Mouse (Mus musculus): Measurements from ENCODE around the gene Ugt1a9. TPM values are rescaled to one million over a fixed set of nuclear protein-coding genes. Genes with fewer than 3 reads are reported as not detected.
"Not testable (repeated sequence)": the region's sequence is repeated elsewhere in the genome, so short reads cannot be mapped to it uniquely, and the experiment has no call there.

Gene Ugt1a9
- under 1 TPM in 1 of 4 experiments, not detected in 3; 0.17 TPM for total RNA-seq (2022)

DNA sequence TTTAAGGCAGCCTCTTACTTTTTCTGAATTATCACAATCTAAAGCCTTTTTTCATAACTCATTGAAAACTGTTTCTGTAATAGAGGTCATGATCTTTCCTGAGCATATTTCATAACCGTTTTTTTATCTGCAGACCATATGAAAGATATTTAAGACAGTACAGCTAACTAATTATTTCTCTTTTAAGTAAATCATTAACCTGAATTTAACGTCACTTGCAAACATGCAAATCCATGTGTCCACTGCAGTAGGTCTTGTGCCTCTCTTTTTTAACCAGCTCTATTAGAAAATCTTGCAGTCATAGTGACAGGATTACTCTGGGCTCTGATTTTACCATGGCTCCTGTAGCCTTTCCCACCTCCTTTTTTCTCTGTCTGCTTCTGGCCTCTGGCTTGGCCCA, at the start of gene Ugt1a9:
Gene Ugt1a9, plus strand, starts transcription at position 306 of the 400 bp plus-strand sequence.
- no peak for DNase-seq

DNA sequence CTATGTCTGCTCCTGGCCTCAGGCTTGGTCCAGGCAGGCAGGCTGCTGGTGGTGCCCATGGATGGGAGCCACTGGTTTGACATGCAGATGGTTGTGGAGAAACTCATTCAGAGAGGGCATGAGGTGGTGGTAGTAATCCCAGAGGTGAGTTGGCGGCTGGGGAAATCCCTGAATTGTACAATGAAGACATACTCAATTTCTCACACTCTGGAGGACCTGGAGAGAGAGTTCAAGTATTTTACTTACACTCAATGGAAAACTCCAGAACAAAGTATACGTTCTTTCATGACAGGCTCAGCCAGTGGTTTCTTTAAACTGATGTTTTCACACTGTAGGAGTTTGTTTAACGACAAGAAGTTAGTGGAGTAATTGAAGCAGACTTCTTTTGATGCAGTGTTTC, 45.4 kb upstream of the Ugt1a9 start:
- DNase-seq, result not testable (repeated sequence)

DNA sequence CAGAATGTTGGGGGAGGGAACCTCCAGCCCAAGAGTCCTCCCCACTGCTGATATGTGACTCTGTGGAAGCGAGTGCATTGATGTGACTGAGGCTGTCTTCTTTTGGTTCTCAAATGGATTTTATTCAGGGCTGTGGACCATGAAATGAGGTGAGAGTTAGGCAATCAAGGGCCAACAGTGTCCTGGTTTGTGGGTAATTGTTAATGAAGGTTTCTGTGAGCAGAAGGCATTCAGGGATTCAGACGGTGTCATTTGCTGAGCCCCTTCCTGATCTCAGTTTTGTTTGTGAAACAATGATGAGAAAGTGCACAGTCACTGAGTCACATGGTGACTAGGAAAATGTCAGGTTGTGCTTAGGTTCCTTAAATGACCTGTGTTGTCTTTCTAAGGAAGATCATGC, 27.6 kb upstream of the Ugt1a9 start:
- DNase-seq, result not testable (repeated sequence)

DNA sequence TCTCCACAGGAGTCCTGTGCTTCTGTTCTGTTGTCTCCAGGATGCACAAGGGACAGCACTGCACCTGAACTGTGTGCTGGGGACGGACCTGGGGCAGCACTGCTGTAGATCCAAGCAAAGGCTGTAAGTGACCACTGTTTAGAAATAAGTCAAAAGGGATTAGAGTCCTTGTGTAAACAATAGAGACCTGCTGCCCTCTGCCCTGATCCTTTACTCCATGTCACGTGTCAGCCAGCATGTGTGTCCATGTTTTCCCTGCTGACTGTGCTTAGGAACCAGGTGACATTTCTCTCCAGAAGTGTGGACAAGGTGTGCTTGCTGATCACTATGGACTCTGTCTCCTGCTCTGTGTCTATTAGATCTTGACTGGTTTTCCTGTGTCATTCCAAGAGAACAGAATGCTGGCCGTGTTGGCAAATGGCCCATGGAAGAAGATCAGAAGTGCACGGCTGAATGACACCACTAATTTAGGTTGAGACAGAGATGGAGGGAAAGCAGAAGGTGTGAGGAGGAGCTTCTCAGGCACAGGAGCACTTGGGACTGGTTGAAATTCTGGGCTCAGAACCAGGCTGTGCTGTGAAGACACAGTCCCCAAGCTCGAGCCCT, 25.7 kb upstream of the Ugt1a9 start:
- DNase-seq, result not testable (repeated sequence)

DNA sequence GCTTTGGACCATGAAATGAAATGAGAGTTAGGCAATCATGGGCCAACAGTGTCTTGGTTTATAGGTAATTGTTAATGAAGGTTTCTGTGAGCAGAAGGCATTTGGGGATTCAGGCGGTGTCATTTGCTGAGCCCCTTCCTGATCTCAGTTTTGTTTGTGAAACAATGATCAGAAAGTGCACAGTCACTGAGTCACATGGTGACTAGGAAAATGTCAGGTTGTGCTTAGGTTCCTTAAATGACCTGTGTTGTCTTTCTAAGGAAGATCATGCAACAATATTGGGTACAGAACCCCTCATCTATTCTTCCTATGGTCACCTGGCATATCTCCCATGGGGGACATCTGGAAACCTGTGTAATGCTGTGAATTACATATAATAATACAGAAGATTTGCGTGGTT, 23.2 kb upstream of the Ugt1a9 start:
- DNase-seq, result not testable (repeated sequence)

DNA sequence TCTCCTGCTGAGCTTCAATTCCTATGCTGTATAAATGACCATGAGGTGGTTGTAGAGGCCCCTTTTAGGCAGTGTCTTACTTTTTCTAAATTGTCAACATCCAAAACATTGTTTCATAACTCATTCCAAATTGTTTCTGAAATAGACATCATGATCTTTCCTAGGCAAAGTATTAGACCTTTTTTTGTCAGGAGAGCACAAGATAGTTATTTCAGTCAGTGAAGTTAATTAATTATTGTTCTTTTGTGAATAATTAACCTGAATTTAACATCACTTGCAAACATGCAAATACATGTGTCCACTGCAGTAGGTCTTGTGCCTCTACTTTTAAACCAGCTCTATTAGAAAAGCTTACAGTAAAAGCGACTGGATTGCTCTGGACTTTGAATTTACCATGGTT, 15.5 kb upstream of the Ugt1a9 start, which contains the start of gene Ugt1a10:
Gene Ugt1a10, plus strand, starts transcription at position 301 of the 400 bp plus-strand sequence.
- no peak for DNase-seq

DNA sequence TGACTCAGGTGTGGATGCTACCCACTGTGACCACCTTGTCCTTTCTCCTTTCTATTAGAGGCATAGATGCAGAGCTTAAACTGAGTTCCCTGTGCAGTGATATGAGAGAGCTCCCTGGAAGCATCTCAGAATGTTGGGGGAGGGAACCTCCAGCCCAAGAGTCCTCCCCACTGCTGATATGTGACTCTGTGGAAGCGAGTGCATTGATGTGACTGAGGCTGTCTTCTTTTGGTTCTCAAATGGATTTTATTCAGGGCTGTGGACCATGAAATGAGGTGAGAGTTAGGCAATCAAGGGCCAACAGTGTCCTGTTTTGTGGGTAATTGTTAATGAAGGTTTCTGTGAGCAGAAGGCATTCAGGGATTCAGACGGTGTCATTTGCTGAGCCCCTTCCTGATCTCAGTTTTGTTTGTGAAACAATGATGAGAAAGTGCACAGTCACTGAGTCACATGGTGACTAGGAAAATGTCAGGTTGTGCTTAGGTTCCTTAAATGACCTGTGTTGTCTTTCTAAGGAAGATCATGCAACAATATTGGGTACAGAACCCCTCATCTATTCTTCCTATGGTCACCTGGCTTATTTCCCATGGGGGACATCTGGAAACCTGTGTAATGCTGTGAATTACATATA, 4.0 kb upstream of the Ugt1a9 start:
- not testable (repeated sequence) for DNase-seq

DNA sequence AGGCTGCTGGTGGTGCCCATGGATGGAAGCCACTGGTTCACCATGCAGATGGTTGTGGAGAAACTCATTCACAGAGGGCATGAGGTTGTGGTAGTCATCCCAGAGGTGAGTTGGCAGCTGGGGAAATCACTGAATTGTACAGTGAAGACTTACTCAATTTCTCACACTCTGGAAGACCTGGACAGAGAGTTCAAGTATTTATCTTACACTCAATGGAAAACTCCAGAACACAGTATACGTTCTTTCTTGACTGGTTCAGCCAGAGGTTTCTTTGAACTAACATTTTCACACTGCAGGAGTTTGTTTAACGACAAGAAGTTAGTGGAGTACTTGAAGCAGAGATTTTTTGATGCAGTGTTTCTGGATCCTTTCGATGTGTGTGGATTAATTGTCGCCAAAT, 302 bp downstream of the Ugt1a9 start:
- DNase-seq, result no peak

DNA sequence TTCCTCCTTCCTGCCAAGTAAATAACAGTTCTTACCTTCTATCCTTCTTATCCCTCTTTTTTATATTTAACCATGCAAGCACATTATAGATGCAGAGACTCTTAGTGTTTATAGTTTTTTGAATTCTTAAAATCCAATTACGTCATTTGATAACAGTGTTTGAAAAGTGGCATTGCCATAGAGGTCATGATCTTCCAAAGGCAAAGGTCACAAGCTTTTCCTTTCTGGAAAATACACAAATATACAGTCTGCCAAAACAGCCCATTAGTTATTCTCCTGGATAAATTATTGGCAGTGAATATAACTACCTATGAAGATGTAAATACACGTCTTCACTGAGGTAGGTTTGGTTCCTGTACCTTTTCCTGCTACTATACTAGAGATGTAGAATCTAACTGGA, 3.9 kb downstream of the Ugt1a9 start:
- no peak for DNase-seq

DNA sequence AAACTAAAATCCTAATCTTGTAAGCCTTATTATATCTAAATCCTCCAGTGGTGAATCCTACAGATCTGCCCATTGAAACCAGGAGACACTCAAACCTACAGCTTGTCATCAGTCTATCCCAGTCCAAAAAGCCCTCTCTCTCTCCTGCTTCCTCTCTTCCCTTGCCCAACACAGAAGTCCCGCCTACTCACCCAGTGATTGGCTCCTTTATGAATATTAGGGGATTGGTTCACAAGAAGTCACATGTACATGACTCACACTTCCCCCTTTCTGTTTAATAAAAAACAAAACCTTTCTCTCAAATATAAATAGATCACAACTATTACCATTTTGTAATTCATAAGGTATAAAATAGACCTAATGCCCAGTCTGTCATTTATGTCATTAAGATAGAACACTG, 6.5 kb downstream of the Ugt1a9 start:
- DNase-seq, result no peak

DNA sequence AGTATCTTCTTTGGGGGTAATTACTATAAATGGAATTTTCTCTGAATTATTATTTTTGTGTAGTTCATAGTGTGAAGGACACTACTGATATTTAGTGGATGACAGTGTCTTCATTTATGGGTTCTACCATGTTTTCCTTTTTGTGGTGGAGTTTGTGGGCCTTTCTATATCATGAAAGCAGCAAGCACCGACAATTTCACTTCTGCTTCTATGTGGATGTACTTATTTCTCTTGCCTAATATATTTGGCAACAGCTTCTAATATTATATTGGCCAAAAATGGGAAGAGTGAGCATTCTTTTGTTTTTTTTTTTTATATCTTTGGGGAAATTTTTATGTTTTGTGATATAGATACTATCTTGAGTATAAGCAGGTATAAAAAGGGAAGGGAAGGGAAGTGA, 11.1 kb downstream of the Ugt1a9 start:
- no peak for DNase-seq

DNA sequence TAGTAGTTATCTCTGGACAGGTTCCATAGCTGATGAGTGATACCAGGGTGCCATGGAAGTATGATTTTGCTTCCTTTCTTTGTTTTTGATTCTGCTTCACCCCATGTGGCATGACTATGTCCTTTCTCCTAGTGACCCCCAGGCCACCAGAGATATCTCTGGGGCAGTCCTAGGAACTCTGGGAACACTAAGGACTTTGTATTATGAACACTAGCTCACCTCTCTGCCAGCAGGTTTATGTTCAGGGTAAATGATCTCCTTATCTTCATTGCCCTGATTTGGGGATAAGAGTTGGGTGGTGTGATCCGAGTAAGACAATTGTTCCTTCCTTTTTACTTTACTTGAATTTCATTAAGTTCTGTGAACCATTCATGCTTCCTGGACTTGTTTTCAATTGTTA, 15.5 kb downstream of the Ugt1a9 start:
- DNase-seq, result no peak

DNA sequence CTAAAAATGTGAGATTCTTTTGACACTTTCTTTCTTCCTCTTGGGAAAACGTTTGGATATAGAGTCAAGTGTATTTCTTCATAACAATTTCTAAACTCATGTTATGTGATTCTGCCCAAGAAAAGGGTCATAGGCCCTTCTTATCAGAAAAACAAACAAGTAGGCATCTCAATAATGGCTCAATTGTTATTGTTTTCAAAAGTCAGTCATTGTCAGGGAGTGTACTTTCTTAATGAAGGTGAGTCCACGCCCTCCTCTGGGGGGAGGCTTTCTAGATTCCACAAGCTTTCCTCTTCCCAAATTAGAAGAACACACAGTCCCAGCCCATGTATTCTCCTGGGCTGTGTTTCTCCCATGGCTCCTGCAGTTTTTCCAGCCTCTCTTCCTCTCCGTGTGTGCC, 16.9 kb downstream of the Ugt1a9 start, which contains the start of gene Ugt1a8:
Gene Ugt1a8, plus strand, starts transcription at position 301 of the 400 bp plus-strand sequence.
- no peak for DNase-seq

DNA sequence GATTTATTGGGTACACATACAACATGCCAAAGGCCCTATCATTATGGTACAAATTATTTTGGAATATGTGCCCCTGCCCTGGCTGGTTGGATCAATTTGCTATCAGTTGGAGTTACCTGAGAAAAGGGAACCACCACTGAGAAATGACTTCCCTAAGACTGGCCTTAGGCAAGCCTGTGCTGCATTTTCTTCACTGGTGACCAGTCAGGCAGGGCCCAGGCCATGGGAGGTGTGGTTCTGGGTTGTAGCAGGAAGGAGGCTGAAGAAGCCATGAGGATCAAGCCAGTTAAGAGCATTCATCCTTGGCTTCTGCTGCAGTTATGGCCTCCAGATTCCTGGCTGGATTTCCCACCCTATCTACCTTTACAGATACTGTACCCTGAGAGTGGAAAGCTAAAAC, 21.7 kb downstream of the Ugt1a9 start:
- no peak for DNase-seq

DNA sequence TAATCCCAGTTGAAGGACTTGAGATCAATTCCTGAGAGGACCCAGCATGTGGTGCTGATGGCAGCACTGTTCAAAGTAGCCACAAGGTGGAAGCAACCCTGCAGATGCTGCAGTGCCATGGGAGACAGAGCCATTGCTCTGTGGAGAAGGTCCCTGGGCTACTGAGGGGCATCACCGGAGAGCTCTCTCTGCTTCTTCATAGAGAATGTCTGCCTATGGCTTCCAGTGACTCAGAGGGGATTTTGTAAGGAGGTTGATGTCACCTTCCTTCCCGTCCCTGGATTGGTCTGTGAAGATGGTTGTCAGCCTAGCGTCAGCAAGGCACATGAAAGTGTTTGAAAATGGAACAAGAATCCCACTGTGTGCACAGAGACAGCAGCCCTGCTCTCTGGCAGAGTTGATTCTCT, 23.7 kb downstream of the Ugt1a9 start:
- DNase-seq, result not testable (repeated sequence)

DNA sequence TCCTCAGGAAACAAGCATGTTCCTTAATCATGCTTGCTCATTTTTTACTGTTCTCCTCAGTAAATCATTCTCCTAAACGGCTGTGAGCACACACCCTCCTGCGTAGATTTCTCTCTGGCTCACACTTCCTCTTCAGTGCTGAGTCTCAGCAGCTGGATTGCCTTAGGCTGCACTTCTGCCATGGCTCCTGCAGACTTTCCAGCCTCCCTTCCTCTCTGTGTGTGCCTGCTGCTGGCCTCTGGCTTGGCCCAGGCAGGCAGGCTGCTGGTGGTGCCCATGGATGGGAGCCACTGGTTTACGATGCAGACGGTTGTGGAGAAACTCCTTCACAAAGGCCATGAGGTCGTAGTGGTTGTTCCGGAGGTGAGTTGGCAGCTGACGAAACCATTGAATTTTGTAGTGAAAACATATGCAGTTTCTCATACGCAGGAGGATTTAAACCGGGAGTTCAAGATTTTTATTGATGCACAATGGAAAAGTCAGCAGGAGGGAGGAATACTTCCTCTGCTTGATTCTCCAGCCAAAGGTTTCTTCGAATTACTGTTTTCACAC, 24.4 kb downstream of the Ugt1a9 start, which contains the start of gene Ugt1a7c:
Gene Ugt1a7c, plus strand, starts transcription at position 122 of the 552 bp plus-strand sequence.
- no peak for DNase-seq

DNA sequence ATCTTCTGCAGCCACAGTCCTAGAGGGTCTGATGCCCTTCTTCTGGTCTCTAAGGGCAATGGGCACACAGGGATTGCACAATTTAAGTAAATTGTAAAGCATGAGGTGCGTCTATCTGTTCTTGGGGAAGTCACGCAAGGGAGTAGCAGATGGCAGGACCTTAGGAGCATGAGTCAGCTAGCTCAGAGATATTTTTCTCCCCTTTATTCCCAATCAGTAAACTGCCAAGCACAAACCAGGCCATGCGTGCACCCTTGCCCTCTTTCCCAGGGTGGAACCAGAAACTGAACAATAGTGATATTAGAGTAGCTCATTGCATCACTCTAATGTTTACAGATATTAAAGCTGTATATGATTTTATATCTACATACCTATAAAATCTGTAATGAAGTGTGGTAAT, 27.9 kb downstream of the Ugt1a9 start:
- DNase-seq, result not testable (repeated sequence)

DNA sequence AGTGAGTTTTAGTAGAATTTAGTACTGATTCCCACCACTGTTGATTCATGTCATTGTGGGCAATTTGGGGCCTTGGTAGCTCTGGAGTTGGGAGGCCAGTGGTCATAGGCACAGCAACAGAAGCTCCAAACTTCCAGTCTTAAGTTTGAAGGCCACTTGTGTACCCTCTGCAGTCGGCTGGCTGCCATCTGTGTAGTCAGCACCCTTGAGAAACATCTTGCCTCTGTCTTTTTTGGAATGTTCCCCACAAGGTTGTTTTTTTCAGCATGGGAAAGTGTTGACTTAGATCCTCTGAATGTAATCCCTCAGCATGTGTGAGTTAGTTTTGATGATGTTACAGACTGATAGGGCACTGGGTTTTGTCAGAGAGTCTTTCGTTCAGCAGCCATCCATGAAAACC, 29.1 kb downstream of the Ugt1a9 start:
- not testable (repeated sequence) for DNase-seq

DNA sequence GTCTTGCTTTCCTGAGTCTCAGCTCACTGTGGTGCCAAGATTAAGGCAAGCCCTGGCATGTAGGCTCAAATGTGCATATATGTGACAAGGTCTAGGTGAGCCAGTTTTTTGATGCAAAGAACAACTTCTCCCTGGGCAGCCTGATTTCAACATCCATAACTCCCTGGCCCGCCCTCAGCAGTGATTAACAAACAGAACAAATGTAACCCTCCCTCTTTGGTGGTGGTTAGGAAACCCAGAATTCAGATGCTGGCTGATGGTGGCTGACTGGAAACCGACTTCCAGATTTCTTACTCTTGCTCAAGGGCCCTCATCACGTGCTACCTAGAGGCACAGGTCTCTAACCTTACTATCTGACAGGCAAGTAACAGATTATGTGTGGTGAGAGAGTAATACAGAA, 32.4 kb downstream of the Ugt1a9 start, which contains the start of gene Ugt1a6b:
Gene Ugt1a6b, plus strand, starts transcription at position 234 of the 400 bp plus-strand sequence.
- not testable (repeated sequence) for DNase-seq

DNA sequence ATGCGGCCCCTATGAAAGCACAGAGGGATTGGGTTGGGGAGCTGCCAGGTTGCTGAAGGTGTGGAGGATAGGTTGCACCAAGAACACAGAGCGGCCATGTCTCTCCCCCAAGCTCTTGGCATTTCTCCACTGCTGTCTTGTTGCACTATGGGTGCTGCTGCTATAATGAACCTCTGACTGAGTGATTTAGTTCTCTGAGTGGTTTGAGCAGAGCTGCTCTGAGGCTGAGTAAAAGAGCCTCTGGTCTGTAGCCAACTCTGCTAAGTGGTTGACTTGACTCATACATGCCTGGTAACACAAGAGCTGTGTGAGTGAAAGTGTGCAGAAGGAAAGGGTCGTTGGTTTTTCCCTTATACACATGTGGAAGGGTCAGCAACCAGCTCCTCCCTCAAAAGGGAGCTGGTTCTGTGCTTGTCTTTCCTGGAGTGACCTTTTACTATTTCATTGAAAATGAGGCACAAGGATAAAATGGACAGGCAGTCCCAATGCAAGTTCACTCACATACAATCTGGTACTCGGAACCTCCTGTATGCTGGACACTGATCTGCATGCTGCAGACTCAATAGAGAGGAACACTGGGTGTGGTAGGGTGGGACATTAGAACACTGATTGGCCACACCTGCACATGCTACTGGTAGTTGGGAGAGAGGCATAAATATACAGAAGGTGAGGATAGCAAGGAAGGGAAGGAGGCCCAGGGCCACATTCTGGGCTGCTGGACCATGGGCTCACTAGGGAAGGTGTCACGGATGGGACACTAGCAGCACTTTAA, 33.3 kb downstream of the Ugt1a9 start:
- not testable (repeated sequence) for DNase-seq

DNA sequence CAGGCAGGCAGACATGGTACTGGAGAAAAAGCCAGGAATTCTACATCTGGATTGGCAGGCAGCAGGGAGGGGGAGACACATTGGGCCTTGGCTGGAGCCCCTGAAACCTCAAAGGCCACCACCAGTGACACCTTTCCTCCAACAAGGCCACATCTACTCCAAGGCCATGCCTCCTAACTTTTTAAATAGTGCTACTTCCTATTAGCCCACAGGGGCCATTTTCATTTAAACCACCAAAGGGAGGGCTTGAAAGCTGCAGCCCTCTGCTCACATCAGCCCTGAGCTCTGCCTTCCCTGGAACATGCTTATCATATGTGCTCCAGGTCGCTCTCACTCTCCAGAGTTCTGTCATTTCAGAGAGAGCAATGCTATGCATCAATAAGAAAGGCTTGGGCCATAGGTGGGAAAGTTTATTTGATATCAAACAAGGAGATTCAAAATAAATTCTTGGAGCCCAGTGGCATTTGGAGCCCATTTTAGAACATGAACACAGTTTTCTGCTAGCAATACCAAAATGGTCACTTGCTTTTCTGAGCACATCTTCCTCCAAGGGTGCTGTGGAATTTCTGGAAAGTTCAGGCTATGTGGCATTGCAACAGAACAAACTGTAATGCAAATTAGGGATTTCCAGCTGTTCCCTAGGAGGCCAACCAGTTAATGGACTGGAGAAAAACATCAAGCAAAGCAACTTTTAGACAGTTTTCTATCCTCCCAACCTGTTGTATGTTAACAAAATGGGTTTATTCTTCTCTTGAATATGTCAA, 34.2 kb downstream of the Ugt1a9 start:
- DNase-seq, result no peak

DNA sequence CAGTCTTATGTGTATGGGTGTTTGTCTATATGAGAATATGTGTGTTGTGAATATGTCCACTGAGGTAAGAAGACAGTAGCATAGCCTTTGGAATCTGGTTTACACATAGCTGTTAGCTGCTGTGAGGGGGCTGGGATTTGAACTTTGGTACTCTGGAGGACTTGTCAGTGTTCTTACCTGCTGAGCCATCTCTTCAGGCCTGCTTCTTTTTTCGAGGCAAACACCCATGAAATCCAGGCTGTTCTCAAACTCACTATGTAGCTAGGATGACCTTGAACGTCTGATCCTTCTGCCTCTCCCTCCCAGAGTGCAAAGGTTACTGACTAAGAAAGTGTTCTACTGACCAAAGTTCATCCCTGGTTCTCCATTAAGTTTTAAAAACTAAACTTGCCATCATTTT, 35.1 kb downstream of the Ugt1a9 start:
- DNase-seq, result no peak
